Mouse (Mus musculus) yolk sac, embryonic 10.5 days (tissue): Measurements from ENCODE around the gene Ppp1r10.
A peak's percentile ranks its signal among the peaks of the same experiment; 100 is the strongest.

Experiments
- DNase-seq: peaks from one replicate; pipeline ENCODE4 v3.0.0-alpha.2; 2017; ENCODE audit warnings: low spot score

Gene Ppp1r10

DNA sequence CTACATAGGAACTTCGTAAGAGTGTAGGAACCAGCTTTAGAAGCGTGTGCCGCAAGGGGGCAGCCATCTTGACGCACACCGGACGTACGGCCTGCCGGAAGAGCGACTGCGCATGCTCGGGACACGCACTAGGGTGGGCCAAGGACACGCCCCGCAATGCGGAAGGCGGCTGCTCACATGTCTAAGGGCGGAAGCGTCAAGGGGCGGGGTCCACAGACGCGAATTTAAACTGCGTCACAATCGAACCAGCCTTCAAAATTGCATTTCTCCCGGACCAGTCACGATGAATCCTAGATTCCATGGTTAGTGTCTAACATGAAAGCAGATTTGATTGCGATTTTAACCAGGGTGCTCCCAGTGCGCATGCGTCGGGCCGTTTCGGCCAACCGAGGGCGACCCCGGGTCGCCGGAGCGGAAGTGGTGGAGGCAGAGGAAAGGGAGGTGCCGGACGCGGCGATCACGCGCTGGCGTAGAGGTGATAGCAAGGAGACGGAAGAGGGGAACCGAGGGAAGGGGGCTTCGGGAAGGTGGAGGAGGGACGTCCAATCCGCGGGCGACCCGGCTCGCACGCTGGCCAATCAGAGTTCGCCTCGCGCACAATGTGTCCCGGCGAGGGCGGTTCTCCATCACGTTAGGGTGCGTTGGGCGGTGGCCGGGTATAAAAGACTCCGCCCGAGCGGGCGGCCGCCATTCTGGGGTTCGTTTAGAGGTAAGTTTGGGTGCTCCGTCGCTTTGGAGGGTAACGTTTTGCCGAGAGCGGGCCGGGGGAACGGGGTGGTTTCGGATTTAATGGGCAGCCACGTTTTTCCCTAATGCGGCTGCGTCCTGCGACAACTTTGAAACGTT, at the start of gene Ppp1r10, which contains the start of gene Mrps18b:
Gene Ppp1r10 (plus strand): TSS at position 138 of the 846 bp plus-strand sequence.
Gene Mrps18b (minus strand): TSS at position 93 of the 846 bp plus-strand sequence.
- DNase-seq: peak; percentile 99

DNA sequence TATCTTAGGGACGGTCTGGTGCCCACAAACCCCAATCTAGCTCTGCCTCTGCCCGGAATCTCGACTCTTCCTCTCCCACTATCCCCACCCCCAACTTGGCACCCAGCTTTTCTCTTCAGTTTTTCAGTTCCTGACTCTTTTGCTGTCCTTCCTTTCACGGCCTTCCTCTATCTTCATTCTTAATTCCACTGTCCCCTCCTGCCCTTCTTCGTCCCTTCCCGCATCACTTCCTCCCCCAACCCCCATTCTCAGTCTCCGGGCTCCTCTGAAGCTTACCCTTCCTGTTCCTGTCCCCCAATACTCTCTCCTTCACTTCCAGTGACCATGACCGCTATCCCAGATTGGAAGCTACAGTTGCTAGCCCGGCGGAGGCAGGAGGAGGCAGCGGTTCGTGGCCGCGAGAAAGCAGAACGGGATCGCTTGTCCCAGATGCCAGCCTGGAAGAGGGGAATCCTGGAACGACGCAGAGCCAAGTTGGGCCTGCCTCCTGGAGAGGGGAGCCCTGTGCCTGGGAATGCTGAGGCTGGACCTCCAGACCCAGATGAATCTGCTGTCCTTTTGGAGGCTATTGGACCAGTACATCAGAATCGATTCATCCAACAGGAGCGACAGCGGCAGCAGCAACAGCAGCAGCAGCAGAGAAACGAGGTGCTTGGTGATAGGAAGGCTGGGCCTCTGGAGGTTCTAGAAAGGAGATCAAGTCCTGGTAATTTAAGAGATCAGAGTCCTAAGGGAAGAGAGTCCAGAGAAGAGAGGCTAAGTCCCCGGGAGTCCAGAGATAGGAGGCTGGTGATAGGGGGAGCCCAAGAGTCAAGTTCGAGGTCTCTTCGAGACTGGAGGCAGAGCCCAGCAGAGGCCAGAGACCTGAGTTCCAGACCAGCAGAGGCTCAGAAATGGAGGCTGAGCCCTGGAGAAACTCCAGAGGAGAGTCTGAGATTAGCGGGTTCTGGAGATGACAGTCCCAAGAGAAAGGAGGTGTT, 49.0 kb upstream of the Ppp1r10 start:
- DNase-seq: peak; percentile 34

DNA sequence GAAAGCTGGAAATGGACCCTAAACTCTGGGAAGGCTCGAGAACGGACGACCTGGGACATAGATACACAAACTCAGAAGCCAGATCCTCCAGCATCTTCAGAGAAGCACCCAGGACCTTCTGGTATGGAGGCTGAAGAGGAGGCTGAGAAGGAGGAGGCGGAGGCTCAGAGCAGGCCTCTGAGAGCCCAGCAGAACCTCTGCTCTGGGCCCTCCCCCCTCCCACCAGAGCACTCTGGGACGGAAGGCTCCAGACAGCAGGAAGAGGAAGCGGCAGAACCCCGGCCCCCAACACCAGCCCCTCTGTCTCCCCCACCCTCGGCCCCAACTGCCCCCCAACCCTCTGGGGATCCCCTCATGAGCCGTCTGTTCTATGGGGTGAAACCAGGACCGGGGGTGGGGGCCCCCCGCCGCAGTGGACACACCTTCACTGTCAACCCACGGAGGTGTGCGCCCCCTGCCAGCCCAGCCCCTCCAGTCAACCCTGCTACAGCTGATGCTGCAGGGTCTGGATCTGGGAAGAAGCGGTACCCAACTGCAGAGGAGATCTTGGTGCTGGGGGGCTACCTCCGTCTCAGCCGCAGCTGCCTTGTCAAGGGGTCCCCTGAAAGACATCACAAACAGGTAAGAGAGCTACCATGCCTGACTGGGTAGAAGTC, 47.9 kb upstream of the Ppp1r10 start:
- DNase-seq: no peak

DNA sequence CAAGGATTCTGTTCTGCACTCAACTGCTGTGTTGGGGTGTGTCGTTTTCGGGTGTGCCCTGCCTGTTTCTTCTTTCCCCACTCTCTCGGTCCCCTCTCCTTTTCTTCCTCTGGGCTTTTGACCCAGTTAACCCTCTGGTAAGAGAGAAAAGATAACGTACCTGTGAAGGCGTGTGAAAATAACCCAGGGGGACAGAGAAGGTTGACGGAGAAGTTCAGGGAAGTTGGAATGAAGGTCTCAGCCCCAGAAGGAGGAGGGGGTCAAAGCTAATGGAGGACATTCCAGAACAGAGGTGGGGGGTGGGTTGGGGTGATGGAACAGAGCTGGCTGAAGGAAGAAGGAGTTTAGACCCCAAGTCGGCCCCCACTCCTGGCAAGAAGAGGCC, 47.3 kb upstream of the Ppp1r10 start:
- DNase-seq: no peak

DNA sequence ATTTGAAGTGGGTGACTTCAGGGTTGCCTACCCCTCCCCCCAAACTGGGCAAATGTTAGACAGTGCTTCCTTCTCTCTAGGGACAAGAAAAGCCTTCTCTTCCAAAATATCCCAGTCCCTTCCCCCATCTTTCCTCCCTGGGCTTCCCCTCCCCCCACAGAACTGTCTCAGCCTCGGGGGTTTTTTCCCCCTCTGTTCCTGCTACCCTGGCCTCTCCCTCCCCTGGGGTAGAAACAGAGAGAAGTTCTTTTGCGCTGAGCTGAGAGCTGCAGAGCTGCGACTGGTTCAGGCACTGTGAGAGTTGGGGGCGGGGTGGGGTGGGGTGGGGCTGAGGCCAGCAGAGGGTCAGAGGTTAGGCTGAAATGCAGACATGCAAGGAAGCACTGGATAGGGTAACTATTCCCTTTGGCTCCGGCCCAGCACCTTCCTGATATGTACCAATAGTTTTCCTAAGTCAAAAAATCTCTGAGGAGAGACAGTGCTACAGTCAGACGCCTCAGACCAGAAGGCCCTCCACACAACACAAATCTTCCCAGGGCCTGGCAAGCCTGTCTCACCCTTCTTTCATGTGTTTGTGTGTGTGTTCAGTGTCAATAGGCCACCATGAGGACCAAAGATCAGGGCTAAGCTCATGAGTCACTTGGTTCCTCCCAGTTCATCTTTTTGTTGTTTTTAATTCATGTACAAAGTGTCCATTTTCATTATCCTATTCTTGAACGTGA, 46.7 kb upstream of the Ppp1r10 start:
- DNase-seq: peak; percentile 93

DNA sequence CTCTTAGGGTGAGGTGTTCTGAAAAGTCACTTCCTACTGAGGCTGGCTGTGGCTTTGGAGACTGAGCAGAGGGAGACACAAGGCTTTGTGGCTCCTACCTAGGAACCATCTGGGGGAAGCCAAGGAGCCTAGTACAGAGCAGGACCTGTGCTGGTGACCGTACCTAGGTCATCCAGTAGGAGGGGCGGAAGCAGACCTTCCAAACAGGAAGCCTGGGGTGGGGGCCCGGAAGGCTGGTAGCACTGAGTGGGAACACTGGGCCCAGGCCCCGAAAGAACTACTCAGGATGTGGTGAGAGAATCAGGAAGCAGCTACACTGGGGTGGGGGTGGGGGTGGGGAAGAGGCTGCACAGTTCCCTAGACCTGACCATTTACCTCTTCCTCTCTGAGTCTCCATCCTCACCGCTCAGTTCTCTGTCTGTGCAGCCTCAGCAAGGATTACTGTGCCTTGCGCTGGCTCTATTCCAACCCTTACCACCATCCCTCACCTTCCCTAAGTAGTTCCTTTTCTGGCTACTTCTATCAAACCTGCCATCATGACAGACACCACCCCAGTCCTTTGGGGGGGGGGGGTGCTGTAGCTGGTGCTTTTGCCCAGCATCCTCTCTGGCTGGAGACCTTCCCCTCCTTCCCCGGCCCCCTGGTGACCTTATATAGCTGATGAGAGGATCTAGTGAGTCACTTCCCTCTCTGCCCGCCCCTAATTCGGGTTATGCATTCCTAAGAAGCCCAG, 45.9 kb upstream of the Ppp1r10 start:
- peak; percentile 36 for DNase-seq

DNA sequence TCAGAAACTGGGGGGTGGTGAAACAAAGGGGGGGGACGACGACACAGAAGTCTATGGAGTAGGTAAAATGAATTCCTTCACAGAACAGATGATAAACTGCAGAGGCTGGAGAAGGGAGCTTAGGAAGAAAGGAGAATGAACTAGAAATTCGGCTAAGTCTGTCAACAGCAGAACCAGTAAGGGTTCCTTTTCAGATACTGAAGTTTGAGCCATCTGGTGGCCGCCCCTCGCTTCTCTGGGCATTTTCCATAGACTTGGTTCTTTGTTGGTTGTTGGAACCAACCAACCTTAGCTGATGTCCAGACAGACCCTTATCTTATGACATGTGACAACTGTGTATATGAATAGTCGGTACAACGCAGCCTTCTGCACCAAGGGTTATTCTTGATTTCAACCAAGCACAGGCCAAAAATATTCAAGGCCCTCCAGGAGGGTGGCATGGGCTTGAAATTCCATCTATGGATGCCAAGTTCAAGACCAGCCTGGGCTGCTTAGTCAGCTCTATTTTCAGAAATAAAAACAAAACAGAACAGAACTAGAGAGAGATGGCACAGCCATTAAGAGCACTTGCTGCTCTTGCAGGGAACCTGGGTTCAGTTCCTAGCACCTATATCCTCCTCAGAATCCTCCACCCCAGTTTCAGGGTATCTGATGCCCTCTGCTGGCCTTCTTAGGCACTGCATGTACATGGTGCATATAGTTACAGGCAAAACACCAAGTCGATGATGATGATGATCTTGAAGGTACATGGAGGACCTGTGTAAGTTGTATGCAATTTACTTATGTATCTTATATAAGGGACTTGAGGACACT, 45.1 kb upstream of the Ppp1r10 start:
- DNase-seq: no peak

DNA sequence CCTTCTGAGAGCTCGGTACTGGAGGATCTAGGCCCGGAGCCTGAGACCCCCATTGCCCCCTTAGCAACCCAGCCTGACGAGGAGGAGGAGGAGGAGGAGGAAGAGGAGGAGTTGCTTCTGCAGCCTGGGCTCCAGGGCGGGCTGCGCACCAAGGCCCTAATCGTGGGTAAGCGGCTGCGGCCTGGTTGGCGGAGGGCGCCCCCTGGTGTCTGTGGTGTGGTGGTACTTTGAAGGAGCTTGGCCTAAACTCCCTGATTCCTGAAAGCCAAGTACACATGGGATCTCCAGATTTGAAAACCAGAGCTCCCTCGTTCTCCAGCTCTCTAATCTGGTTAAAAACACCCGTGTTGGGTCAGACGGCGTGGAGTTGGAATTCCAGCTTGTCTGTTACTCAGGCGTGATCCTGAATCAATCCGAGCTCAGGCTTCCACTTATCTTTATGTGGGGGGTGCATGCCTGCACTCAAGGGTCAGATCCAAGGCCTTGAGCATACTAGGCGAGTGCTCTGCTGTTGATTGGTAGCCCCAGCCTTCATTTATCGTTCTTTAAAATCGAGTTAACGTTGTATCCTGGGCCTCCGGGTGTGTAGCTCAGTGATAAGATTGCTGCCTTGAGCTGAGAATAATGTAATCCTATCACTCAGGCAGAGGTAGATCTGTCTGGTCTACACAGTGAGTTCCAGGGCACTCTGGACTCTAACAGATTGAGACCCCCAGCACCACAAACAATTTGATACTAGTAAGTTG, 42.3 kb upstream of the Ppp1r10 start:
- peak; percentile 77 for DNase-seq

DNA sequence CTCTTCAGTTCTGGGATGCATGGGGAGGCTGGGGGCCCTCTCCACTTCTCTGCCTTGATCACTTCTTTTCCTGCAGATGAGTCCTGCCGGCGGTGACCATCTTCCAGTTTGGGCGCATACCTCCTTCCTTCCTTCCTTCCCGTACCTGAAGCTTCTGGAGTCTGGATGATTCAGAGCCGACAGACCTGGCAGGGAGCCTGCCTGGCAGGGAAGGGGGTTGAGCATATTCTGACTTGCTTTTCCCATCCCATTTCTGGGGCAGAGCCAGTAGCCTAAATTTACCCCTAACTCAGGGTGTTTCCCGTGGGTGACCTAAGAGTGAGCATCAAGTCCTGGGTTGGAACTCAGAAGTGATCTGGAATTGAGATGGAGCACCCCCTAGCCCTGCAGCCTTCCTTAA, 41.5 kb upstream of the Ppp1r10 start:
- no peak for DNase-seq

DNA sequence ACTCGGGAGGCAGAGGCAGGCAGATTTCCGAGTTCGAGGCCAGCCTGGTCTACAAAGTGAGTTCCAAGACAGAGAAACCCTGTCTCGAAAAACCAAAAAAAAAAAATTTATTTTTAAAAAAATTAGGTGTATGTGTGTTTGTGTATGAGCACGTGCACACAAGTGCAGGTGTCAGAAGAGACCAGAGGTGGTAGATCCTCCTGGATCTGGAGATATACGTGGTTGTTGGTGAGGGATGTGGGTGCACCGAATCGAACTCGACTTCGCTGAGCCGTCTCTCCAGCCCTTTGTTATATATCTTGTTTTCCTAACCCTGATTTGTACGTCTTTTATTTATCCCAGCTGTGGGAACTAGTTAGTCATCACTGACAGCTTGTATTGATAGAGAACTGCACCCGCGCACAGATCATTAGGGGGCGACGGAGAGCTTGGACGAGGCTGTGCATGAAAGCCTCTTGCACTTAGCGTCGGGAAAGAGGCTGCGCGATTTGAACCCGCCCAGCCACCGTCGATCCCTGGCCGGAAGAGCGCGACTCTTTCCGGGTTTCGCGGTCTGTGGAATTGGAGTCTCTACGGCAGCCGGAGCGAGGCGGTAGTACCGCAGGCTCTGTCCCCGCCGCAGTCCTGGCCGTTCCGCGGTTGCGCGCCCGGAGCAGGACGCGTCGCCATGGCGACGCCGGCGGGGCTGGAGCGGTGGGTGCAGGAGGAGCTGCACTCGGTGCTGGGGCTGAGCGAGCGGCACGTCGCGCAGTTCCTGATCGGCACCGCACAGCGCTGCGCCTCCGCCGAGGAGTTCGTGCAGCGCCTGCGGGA, 36.8 kb upstream of the Ppp1r10 start, which contains the start of gene Dhx16:
Gene Dhx16 (plus strand): TSS at position 575 of the 813 bp plus-strand sequence.
- peak; percentile 95 for DNase-seq

DNA sequence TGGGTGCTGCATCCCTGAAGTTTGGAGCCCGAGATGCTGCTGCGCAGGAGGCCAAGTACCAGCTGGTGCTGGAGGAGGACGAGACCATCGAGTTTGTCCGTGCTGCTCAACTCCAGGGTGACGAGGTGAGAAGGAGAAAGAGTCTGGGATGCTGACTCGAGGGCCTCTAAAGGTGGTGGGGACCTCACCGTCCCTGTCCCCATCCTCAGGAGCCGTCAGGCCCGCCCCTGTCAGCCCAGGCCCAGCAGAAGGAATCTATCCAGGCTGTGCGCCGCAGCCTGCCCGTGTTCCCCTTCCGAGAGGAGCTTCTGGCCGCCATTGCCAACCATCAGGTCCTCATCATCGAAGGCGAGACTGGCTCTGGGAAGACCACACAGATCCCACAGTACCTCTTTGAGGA, 33.3 kb upstream of the Ppp1r10 start:
- DNase-seq: no peak

DNA sequence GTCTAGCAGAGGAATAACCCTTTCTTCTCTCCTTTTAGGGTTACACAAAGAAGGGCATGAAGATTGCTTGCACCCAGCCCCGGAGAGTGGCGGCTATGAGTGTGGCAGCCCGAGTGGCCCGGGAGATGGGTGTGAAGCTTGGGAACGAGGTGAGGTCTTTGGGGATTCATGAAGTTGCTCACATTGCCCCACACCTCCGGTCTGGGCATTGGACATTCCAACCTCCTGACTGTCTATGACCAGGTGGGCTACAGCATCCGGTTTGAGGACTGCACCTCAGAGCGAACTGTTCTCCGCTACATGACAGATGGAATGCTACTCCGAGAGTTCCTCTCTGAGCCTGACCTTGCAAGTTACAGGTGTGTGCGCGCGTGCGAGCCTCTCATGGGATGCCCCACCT, 32.5 kb upstream of the Ppp1r10 start:
- DNase-seq: no peak

DNA sequence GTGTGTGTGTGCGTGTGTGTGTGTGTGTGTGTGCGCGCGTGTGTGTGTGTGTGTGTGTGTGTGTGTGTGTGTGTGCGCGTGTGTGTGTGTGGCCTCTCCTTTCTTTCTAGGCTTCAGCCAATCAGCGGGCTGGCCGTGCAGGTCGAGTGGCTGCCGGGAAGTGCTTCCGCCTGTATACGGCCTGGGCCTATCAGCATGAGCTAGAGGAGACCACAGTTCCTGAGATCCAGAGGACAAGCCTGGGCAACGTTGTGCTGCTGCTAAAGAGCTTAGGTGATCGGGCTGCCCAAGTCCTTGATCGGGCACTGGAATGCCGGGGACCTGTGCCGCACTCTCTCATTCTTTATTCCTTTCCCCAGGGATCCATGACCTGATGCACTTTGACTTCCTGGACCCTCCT, 28.5 kb upstream of the Ppp1r10 start:
- DNase-seq: no peak

DNA sequence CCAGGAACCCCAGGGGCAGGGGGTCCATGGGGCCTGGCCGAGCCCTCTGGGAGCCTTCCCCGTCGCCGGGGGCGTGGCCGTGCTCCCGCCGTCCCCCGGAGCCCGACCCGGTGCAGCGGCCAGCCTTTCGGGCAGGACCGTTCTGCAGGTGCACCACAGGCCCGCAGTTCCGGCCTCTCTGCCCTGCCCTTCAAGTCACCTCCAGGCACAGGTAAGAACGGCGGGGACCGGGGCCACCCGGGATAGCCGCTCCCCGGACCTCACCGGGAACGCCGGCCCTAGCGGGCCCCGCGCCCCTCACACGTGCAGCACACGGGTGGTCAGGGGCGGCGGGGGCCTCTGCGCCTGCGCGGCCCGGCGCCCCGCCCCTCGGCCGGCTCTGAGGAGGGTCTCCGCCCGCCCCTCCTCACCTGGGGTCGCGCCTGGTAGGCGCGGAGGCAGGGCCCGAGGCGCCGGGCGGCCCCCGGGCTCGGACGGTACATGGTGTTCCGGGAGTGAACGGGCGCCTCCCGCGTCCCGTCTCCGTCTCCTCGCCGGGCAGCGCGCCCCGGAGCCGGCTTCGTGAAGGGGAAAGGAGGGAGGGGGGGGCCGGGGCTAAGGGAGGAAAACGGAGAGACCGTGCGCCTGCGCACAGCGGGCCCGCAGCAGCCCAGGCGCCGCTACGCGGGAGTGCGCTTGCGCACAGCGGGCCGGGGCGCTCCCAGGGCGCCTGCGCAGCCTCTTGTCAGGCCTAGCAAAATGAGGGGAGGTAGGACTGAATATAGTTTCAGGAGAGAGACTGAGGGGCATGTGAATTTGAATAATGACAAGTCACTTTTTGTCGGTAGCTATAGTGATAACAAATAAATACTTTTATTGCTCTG, 19.2 kb upstream of the Ppp1r10 start, which contains the start of gene 2310061I04Rik:
Gene 2310061I04Rik (minus strand): TSS at position 651 of the 863 bp plus-strand sequence.
- DNase-seq: peak; percentile 94

DNA sequence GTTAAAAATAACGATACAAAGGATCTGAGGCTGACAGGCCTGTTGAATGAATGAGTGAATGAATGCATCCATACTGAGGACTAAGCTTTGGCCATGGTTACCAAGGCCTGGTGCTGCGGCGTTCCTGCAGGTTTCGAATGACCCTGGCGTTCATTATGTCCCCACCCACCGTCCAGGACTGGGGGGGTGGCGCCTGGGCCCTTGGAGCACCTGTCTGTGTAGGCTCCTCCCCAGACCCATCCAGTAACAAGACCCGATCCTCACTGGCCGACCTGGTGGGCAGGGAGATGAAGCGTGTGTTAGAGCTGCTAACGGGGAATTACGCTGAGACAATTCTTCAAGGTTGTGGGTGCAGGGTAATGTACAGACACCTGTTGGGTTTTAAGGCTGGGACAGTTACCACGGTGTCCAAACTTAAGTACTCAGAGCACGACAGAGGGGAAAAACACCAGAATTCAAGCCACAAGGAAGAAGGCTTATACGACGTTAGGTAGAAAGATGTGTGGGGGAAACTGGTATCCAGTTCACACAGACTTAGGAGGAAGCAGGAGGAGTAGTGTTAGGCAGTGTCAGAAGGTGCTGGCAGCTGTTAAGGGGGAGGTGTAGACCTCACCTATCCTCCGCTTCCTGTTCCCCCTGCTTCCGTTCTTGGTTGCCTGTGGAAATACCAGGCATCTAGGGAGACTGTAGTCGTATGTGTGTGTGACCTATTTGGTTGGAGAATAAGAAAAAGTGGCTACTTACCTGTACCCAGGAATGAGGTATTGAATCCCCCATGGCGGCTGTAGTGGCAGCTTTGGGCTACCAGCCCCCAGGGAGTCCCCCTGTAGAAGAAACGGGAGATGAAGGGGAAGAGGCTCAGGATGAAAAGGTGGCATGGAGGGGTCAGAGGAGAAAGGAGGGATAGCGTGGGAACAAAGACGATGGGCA, 18.3 kb upstream of the Ppp1r10 start:
- no peak for DNase-seq

DNA sequence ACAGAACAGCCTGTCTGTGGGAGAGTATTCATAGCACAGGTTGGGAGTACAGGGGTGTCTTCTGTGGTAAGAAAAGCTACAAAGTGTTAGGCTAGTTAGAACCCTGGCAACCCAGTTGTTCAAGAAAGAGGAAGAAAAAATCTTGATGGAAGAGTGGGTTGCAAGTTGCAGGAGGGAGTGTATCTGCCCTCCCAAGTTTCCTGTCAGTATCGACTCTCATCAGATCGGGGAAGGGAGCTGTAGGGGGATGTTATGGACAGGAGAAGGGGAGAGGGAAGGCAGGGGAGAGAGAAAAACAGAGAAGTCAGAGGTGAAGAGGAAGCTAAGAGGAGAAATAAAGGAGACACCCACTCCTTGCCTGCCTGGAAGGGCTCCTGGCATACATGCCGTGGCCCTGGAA, 15.6 kb upstream of the Ppp1r10 start:
- no peak for DNase-seq
